Mouse (Mus musculus): ENCODE data around the gene Zpbp. TPM values are rescaled to one million over a fixed set of nuclear protein-coding genes. Genes with fewer than 3 reads are reported as not detected.

The Zpbp gene
- polyA plus RNA-seq, 1 experiment from 2014 or later = 0.80 TPM

DNA sequence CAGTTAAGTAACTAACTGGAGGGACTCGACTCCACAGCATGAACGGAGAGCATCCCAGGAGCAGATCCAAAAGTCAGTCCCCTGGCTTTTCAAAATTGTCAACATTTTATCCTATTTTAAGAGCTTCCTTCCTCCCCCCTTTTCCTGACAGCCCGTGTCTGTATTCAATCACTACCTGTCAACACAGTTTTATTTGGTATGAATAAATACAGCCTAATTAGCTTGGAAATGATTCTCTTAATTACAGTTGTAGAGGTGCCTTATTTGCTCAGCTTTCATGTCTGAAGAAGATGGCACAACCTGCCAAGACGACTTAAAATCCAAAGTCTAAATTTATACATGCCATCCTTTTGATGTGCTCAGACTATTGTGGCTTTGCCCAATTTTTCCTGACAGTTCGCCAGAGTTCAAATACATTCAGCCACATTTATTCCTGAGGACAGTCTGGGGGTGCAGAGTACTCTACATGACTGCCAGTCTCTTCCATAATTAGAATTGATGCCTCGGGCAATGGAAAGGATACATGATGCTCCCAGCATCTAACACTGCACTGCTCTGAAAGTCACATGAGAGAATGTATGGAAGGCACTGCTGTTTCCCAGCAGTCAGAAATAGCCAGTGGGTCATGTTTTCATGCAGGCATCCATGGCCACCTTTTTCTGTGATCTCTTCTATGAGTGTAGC, 219.4 kb downstream of the Zpbp start:
- Histone ChIP-seq H3K4me2 (no peak overlapping the region), H3K4me3 (ENCODE audit: low read depth, low read length) (no peak overlapping the region), H3K9me3 (ENCODE audit: control insufficient read depth, low read length) (no peaks in the 10 kb centered on the region), H3K27ac (ENCODE audit: low read depth, low read length) (no peak overlapping the region), H3K36me3 (ENCODE audit: control insufficient read depth, insufficient read depth, low read length) (no peaks in the 10 kb centered on the region), H3K9ac (ENCODE audit: low read depth, low read length) (no peak overlapping the region), H3K27me3 (replicated peaks; ENCODE audit: control insufficient read depth, insufficient read depth, low read length) (no peaks in the 10 kb centered on the region), H3K4me1 (replicated peaks; ENCODE audit: control insufficient read depth, insufficient read depth, low read length) (no peaks in the 10 kb centered on the region)
- 61% methylated on average over 6 of the region's 6 CpGs for WGBS
- no peak for ATAC-seq (replicated peaks; ENCODE audit: low FRiP score)
- no peak for DNase-seq (ENCODE audit: low spot score)

DNA sequence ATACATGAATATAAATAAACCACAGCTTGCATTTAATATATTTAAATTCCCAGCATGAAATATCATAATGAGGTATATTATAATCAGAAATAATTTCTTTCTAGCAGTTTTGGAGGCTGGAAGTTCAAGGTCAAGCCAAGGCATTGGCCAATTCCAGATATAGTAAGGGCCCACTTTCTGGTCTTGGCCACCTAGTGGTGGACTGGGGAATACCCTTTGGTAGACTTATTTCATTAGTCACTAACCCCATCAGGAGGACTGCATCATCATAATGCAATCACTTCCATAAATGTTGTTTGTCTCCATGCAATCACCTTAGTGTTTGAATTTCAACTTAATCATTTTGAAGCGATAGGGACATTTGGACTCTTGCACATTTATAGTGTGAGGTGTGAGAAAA, 222.9 kb downstream of the Zpbp start:
- H3K27ac ChIP-seq (ENCODE audit: low read depth, low read length) = no peak overlapping the region
- no peaks in the 10 kb centered on the region for H3K9me3 ChIP-seq (ENCODE audit: control insufficient read depth, low read length)
- no peak overlapping the region for H3K4me3 ChIP-seq (ENCODE audit: low read depth, low read length)
- H3K9ac ChIP-seq (ENCODE audit: low read depth, low read length) = no peak overlapping the region
- no peak for DNase-seq (ENCODE audit: low spot score)
- H3K27me3 ChIP-seq (replicated peaks; ENCODE audit: control insufficient read depth, insufficient read depth, low read length) = no peaks in the 10 kb centered on the region
- no peak for ATAC-seq (replicated peaks; ENCODE audit: low FRiP score)
- 69% methylated on average over 1 of the region's 1 CpGs for WGBS
- no peak overlapping the region for H3K4me2 ChIP-seq
- no peaks in the 10 kb centered on the region for H3K36me3 ChIP-seq (ENCODE audit: control insufficient read depth, insufficient read depth, low read length)
- no peaks in the 10 kb centered on the region for H3K4me1 ChIP-seq (replicated peaks; ENCODE audit: control insufficient read depth, insufficient read depth, low read length)

Other genes with a start within 250 kb of the Zpbp start
- gene Spata48, start 314 bp downstream of the Zpbp start, polyA plus RNA-seq (2014; fragmentation: Nextera tagmentation; extraction: Ambion mirVana) = 0.69 and 0.99 TPM in 2 replicates
- gene 4930512M02Rik, start 165.4 kb upstream of the Zpbp start, polyA plus RNA-seq (2014; fragmentation: Nextera tagmentation; extraction: Ambion mirVana) = not detected in 2 replicates
- 105 and 120 TPM in 2 replicates for gene Ikzf1, start 222.6 kb upstream of the Zpbp start, polyA plus RNA-seq (2014; fragmentation: Nextera tagmentation; extraction: Ambion mirVana)

Measured in liver, embryonic 11.5 days (tissue).